Mouse (Mus musculus): ENCODE data around the gene Pde8b. TPM values are rescaled to one million over a fixed set of nuclear protein-coding genes. Genes with fewer than 3 reads are reported as not detected.
A peak's percentile ranks its signal among the peaks of the same experiment; 100 is the strongest.

Pde8b gene
- total RNA-seq, 4 experiments from 2014 or later, result 0.94 to 4.4 (median 1.7) TPM

DNA sequence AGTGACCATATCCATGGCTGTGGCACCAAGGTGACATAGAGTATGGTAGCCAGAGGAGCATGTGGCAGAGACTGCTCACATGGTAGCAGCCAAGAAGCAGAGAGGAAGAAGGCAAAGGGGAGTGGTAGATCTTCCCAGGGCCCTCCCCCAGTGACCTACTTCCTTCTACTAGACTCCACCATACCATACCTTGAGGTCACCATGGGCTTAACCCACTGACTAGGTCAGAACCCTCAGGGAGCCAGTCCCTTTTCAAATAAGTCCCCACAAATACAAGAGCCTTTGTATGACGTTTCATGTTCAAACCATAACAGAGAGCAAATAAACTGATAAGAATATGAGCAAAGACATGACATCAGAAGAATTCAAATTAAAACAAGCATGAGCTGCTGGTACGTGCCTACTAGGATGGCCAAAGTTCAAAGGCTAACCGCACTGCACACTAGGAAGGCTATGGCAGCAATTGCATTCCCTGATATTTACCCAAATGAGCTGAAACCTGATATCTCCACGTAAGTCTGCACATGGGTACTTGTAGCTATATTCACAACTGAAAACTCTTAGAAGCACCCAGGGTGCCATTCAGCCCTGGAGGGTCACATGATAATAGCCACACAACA, 109.6 kb downstream of the Pde8b start:
- no peak for DNase-seq (ENCODE audit: low spot score in 2 of 2)

DNA sequence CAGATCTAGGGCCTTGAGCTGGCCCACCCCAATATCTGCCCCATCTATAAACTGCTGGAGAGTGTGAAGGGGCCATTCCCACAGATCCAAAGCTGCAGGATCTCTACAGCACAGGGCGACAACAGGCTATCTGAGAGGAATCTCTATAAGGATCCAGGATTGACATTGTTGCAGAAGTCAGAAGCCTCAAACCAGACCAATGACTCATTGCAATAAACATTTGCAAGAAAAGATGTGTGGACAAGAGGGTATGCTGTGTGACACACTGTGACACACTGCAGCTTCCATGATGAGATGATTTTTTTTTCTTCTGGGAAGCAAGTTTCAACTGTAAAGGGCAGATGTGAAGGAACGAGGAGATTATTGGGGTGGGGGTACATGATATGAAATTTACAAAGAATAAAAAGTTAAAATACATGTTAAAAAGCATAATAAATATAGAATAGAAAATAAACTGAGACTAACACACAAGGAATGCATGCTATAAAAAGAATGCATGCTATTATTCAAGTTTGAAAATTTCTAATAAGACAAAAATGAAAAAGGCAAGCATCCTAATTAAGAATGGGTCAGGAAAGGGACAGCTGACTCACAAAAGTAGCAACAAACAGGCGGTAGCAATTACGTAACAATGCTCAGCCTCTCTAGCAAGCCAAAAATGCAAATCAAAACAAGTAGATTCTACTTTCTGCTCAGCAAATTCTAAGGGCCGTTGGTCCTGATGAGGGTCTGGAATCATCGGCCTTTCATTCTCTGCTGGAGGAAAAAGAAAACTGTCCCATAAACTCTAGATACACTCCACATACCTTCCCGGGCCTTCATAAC, 114.6 kb downstream of the Pde8b start:
- DNase-seq (ENCODE audit: low spot score in 2 of 2), result no peak

DNA sequence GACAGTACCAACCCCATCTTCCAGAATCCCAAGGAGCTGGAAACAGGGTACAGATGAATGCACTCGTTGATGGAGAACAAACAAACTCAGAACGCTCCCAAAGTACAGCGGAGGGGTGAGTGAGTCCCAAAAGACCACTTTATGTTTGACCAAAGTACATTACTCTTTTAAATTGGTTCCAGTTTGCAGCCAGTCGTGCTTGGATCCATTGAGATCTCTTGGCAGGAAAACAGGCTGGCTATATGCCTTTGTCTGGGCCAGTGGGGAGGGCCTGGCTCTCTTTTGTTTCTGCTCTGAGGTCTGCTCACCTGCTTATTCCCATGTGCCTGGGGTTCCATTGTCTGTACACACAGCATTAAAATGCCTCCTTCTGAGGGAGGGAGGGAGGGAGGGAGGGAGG, 118.3 kb downstream of the Pde8b start:
- no peak for DNase-seq (ENCODE audit: low spot score in 2 of 2)

DNA sequence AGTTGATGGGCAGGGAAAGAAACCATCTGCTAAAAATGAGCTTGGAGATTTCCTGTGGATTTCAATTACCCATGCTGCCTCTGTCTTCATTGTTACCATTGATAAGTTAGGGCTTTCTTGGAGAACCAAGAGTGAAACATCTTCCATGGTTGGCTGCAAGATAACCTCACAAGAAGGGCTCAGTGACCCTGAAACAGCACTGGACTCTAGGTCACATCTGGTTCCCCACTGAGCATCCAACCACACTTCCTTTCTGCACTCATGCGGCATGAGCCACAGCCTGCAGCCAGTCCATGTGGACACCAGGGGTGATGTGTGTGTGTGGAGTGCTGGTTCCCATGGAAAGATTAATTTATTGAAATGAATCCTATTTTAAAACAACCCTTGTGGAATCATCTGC, 119.1 kb downstream of the Pde8b start:
- no peak for DNase-seq (ENCODE audit: low spot score in 2 of 2)

DNA sequence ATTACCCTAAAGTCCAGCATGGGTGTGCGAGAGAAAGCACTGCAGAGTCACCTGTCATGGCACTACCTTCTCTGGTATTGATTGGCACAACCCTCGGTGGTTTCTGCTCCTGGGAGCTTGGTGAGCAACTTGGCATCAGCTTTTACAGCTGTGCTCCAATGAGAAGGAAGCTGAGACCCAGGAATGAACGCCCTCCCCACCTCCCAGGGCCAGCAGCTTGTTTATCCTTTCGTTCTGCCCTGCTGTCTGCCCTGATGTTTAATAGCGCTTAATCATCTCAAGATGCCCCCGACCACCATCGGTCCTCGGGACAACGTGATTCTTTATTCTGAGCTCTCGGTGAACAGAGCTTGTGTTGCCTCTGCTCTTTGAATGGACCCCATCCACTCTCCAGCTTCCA, 122.8 kb downstream of the Pde8b start:
- DNase-seq (ENCODE audit: low spot score in 2 of 2), result no peak

DNA sequence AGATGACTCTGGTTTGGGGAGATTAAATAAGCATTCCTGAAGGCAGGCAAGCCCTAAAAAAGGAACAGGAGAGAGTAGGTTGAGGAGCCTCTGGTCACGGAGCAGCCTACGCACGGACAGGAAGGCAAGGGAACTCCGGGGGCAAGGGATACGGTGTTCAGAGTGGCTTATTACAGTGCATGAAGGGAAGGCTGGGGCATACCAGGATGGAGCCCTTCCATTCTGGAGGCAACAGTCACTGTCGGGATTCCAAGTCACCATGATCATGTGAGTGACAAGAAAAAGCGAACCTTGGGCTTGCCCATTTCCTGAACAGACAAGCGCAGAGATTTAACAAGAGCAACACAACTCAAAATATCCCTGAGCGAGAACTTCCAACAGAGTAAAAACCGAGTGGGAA, 123.3 kb downstream of the Pde8b start:
- DNase-seq (ENCODE audit: low spot score in 2 of 2), result no peak

DNA sequence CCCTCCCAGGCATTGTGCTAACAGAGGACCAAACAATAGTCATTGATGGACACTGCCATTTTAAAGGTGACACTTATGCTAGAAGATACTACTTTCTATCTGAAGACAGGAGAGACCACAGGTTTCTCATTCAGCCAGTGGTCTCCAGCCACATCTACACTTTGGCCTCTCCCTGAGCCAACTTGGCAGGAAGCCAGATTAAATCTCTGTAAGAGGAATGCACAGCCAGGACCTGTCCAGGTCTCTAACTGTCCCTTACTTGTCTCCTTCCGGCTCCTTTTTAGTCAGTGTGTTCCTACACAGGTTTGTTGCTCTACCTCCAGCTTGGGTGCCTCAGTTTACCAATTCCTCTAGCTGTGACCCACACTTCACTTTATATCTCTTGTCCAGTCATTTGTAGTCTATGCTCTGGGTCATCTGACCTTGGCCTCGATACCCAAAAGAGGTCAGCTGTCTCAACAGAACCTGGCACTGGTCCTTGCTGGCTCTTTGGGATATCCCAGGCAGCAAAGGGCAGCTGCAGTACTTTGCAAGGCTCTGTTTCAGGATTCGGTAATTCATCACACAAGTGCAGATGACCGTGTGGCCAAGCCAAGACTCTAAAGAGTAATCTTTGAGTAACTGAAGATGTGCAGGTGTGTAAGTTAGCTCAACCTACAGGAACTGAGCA, 124.5 kb downstream of the Pde8b start:
- DNase-seq (ENCODE audit: low spot score in 2 of 2), result no peak

DNA sequence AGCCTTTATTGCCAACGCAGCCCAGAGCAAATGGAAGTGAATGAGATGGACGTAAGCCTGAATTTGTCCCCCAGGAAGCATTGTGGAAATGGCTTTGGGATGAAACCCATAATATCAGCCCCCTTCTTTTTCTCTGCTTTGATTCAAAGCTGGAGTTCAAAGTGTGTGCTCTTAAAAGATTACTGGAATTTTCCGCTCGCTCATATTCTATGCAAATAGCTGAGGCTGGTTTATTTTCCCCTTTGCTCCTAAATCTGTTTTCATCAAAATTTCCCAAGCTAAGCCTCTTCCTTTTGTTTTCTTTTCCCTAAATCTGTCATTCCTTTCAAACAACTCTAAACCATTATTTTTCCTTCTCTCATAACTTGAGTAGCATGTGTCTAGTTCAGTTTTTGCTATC, 129.6 kb downstream of the Pde8b start:
- no peak for DNase-seq (ENCODE audit: low spot score in 2 of 2)

DNA sequence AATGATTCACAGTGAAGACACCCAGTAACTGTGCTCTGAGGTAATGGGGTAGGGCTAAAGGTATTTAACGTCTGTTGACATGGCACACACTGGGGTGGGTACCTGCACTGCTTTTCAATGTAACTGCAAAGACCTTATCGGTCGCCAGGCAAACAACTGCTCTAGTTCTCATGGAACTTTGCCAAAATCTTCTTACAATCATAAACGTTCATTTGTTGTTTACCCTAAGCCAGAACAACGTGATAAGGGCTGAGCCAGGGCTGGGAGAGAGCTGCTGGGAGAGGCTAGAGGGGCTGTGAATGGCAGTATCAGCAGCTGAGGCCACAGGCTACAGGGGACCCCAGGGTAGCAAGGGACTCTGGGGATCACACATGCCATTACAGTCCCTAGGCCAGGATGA, 136.4 kb downstream of the Pde8b start:
- DNase-seq (ENCODE audit: low spot score in 2 of 2), result no peak

DNA sequence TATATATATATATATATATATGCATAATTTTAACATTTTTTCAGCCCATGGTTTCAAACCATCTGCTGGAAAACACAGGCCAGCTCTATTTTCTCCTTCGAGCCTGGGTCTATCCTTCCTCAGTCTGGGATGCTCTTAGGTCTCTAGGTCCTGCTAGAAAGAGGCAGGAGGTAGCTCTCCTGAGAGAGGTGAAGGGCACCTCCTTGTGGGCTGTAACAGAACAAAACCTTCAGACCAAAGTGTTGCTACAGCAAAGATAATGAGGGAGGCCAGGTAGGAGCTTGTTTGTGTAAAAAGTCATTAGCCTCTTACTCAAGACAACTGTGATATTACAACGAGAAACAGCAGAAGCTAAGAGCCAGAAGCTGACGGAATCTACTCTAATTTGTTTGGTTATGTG, 140.6 kb downstream of the Pde8b start:
- DNase-seq (ENCODE audit: low spot score in 2 of 2), result no peak

DNA sequence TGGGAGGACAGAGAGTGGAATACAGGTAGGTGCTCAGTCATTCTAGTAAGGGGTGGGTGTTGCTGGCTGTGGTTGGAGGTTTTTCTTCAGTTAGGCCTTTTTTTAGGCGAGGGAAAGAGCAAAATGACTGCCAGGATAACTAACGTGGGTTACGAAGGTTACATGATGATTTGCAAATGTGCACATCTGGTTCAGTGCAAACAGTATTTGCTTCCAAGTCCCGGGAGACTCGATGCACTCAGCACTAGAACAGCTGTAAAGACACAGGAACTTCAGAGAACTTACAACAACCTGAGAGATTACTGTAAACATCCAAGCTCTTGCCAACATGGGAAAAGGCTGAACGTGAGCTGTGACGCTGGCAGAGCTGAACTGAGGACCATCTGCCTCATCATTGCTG, 142.1 kb downstream of the Pde8b start:
- no peak for DNase-seq (ENCODE audit: low spot score in 2 of 2)

DNA sequence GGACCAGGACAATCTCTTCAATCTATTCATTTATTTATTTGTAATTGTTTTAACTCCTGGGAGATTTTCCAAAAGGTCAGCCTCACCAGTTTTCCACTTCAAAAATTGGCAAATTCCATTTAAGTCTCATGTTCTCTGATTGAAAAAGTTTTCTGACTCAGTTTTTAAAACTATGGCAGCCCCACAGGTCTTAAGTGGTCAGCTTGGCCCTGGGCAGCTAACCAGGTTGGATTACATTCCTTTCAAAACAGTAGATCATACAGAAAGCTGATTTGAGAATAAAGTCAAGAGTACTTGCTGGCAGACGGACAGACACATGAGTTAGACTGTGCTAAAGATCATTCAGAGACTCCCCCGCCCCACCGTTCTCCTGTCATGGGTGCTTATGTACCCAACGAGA, 145.3 kb downstream of the Pde8b start:
- DNase-seq (ENCODE audit: low spot score in 2 of 2), result no peak

DNA sequence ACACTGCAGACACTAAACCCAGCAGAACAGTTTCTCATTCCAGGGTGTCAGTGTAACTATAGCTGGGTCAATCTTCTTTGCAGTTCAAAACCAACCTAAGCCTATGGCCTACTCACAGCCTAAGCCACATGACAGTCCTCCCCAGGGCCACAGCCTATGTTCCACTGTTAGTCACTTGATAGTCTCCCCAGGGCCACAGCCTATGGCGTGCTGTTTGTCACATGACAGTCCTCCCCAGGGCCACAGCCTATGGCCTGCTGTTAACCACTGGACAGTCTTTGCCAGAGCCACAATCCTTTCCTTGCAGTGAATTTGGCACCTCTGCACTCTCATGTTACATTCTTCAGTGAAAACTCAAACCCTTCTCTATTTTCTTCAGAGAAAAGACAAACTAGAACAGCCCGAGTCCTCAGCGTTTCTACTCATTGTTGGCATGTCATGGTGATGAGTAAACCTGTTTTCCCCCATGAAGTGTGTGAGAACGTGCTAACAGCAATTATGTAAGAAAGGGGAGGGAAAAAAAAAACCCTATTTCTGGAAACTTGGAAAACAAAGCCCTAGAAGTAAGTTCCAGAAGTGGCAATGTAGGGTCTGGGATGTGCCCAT, 147.0 kb downstream of the Pde8b start:
- DNase-seq (ENCODE audit: low spot score in 2 of 2), result no peak

DNA sequence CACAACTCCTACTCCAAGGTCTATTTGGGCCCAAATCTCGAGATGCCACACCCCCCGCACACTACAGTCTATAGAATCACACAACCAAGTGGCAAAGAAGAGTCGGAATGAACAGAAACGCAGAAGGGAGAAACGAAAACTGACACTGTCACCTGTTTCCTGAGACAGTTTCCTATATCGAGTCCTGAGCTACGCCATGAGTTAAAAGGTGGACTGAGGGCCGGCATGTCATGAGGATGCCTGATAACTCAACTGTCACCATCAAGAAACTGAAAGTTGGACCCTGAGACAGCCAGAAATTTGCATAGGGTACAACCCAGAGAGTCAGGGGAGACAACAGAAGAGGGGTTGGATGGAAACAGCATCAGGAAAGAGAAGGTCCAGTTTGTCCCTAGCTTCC, 148.8 kb downstream of the Pde8b start:
- DNase-seq (ENCODE audit: low spot score in 2 of 2), result no peak

DNA sequence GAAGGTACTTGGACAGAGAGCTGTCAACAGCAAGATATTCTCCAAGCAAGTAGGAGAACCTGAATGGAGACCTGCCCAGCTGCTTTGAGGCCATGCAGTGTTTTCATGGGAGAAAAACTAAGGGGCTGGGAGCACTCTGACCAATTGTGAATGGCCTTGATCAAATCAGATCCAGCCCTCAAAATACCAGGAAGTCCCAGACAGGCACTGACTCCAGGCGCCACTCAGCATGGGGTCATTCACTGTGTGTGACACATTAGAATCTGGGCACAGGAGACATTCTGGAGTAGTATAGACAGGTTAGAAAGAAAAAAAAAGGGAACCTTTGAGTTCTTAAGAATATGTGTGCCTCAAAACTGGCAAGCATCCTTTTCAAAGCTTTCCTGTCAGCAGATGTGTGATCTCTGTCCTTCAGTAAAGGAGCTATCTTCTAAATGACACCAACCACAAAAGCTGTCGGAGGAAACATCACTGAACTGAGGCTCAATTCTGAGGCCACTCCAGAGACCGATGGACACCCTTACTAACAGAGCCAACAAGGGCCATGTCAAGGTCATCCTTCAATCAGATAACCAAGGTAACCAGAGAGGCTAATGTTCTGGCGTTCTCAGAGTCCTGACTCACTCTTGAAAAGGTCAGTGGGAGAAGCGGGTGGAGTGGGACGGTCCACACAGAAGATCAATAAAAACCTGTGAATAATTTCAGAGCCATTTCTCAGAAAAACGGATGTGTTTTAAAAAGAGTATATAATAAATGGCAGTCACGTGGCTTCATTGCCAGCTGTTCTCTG, 151.0 kb downstream of the Pde8b start:
- no peak for DNase-seq (ENCODE audit: low spot score in 2 of 2)

DNA sequence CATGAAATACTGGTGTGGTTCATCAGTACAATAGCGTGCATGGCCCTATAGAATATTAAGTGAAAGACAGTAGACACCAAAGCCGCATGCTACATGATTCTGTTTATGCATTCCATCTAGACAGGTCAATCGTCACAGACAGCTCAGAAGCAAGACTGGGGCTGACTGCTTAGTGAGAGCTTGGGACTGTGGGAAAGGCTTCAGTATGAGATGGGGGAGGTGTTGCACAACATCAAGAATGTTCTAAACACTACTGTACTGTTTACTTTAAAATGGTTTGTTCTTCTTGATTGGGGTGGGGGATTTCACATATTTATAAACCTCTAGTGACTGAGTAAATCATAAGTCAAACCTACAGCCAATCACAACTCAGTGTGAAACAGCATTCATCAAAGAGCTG, 153.5 kb downstream of the Pde8b start:
- no peak for DNase-seq (ENCODE audit: low spot score in 2 of 2)

DNA sequence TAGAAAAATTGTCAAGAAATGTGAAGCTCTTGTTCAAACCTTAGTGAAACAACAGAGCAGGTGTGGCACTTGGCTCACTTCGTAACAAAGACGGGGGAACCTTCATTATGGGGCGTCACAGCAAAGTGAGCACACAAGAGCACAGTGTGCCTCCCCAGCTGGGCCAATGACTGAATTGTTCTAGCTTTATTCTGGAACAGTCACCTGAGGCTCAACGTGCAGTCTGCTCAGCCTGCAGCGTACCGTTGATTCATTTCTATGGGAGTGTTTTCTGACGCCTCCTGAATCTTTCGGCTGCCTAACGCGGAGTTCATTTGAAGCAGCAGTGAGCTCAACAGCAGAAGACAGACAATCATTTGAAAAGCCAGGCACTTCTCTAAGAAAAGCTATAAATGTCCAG, 154.3 kb downstream of the Pde8b start:
- DNase-seq (ENCODE audit: low spot score in 2 of 2), result no peak

DNA sequence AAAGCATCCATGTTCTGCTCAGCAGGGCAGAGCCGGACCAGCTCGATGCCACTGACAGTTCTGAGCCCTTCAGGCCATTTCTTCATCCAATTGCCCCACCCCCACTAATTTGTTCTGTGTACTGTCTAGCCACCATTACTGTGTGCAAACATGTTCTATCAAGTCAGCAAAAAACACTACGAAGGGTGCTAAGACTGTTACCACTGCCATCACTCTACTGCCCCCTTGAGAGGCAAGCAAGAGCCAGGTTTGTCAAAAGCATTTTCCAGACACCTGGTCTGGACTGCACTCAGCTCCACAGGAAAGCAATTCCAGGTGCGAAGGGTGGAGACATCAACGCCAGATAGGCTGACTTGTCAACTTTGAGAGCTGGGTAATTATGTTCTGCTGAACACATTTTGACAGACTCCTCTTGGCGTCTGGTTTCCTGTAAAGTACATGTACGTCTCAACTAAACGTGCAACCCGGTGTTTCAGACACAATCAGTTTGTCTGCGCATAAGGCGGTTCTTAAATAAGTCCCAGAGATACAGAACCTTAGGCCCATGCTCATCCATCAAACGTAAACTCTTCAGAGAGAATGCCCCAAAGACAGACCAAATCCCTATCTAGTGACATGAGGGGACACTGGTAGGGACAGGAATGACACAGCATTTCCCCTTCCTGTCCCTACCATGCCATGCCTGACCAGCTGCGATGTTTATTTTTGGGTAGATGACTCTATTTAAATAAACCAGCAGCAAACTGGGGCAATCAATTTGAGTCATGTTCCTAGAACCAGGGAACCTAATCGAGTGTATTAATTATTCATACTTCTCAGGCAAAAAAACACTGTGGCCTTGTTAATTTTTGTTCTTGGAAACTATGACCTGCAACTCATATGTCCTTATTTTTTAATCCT, 158.3 kb downstream of the Pde8b start:
- DNase-seq (ENCODE audit: low spot score in 2 of 2), result no peak

DNA sequence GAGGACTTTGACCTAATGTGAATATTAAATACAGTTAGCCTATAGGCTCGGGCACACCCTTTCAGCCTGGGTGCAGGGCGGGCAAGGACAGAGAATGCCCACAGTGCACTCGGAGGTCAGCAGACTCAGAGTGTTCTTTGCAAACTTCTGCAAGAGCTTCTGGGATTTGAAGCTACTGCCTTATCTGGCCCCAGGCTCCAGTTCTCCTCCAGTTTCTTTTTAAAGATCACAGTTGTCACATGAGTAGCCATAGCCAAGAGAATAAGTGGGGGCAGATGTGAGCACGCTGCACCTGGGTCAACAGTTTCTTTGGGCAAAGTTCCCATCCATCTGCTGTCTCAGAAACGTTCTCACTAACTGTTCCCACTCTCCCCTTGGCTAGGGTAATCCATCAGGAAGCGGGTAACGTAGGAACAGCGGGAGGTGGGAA, 162.8 kb downstream of the Pde8b start:
- DNase-seq (ENCODE audit: low spot score in 2 of 2), result peak; percentile 21 to 42

DNA sequence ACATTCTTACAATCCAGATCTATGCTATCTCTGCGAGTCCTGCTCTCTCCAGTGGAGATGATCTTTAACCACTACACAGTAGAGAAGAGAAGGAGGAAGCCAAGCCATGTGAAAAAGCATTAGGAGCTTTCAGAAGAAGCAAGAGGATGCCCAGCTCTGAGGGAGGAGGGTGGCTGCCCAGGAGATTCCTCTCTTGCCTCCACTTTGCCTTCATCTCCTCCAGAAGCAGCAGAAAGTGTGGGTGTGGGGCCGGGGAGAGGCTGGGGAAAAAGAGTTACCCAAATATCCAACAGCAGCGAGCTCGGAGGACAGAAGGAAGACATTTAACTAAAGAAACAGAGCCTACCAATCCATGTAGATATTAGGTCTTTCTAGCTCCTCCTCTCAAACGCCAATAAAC, 164.1 kb downstream of the Pde8b start:
- no peak for DNase-seq (ENCODE audit: low spot score in 2 of 2)

All from gastrocnemius, adult 8-10 months (tissue).